Comparison of ENCODE assay signal across 8 mouse cellular contexts in the genomic region with DNA sequence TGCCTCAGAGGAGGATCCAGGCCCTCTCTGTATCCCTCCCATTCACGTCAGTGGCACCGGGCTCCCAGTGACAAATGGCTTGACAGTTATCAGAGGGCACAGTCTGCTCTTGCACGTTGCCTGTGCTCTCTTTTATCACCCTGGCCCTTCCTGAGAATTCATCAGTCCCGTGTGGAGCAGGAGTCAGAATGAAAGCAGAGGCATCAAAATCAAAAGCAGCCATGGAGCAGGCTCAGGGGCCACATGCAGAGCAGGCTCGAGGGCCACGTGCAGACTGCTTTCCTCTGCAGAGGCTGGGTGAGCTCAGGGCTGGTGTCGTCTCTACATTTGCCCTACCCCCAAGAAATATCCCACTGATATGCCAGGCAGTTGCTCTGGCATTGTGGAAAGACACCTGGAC. TPM values are rescaled to one million over a fixed set of nuclear protein-coding genes. Genes with fewer than 3 reads are reported as not detected.
DNase-seq lines count a peak whose midpoint lies in the region; ATAC-seq and TF ChIP-seq lines count a peak whose summit lies in the region.

No protein-coding gene starts in this region.

- DNase-seq in heart, adult 2 months = no peak
- DNase-seq in CH12.LX (ENCODE audit: extremely low read depth) = peak; percentile 60
- no peak for DNase-seq in embryonic facial prominence, embryonic 10.5 days (ENCODE audit: low spot score)
- no peak for DNase-seq in liver, adult 2 months (ENCODE audit: extremely low read depth, low read depth, low spot score)
- no peak for DNase-seq in cerebellum, adult 8-10 months
- no peak for DNase-seq in left cerebral cortex, adult 9 months (ENCODE audit: low spot score in 2 of 2)
- no peak for DNase-seq in forebrain, embryonic 11.5 days (ENCODE audit: low spot score)

- TF ChIP-seq CTCF in heart, adult 2 months (IDR thresholded peaks at IDR 0.05) = no peak
- TF ChIP-seq CTCF in CH12.LX (conservative IDR thresholded peaks at IDR 0.05 in 1 of 2, IDR thresholded peaks at IDR 0.05 in 1 of 2; ENCODE audit: low read depth in 2 of 2, low read length in 2 of 2) = no peak
- TF ChIP-seq CTCF in liver, adult 2 months (IDR thresholded peaks at IDR 0.05; ENCODE audit: low read depth, low read length) = no peak

- dilution Hi-C loops in CH12.LX (cut with MboI; ENCODE audit: extremely low pct_ligation_motif_present, extremely low pct_unique_long_range_greater_than_20kb, low sequenced_read_pairs) = no loop called here

- H3K9me3 ChIP-seq in heart, embryonic 14.5 days (ENCODE audit: control insufficient read depth, low read length) = no peaks in the 10 kb centered on the region
- no peaks in the 10 kb centered on the region for H3K9me3 ChIP-seq in CH12.LX (replicated peaks; ENCODE audit: low read length)
- H3K9me3 ChIP-seq in embryonic facial prominence, embryonic 10.5 days = no peaks in the 10 kb centered on the region
- H3K9me3 ChIP-seq in forebrain, embryonic 11.5 days (ENCODE audit: control insufficient read depth, low read length) = no peaks in the 10 kb centered on the region

- peaks cover 25 to 40% of the 10 kb centered on the region in 2 experiments for H3K4me1 ChIP-seq in heart, embryonic 14.5 days (ENCODE audit: control insufficient read depth in 2 of 2, insufficient read depth in 2 of 2, low read length in 2 of 2)
- peaks cover 13% of the 10 kb centered on the region for H3K4me1 ChIP-seq in heart, adult 2 months (ENCODE audit: control insufficient read depth, insufficient read depth, low read length)
- peaks cover 48 to 98% of the 10 kb centered on the region in 2 experiments for H3K4me1 ChIP-seq in CH12.LX (ENCODE audit: control insufficient read depth in 1 of 2, insufficient read depth in 2 of 2)
- H3K4me1 ChIP-seq in embryonic facial prominence, embryonic 10.5 days = peaks cover 29% of the 10 kb centered on the region
- H3K4me1 ChIP-seq in liver, adult 2 months (ENCODE audit: control insufficient read depth, insufficient read depth, low read length) = peaks cover 11% of the 10 kb centered on the region
- no peaks in the 10 kb centered on the region for H3K4me1 ChIP-seq in forebrain, embryonic 11.5 days (replicated peaks; ENCODE audit: control insufficient read depth, insufficient read depth, low read length)

- intact Hi-C loops in heart, adult 2 months (cut with DNase I) = no loop called here

- TF ChIP-seq POLR2A in heart, adult 2 months (IDR thresholded peaks at IDR 0.05; ENCODE audit: insufficient read depth, low read depth, low read length) = no peak
- TF ChIP-seq POLR2A in CH12.LX (IDR thresholded peaks at IDR 0.05; ENCODE audit: low read depth, low read length) = no peak
- TF ChIP-seq POLR2A in liver, adult 2 months (IDR thresholded peaks at IDR 0.05; ENCODE audit: extremely low read depth, insufficient read depth, low read length) = no peak

- H3K79me2 ChIP-seq in heart, adult 2 months (replicated peaks; ENCODE audit: control insufficient read depth, insufficient read depth, low read length) = no peaks in the 10 kb centered on the region
- peaks cover 4% of the 10 kb centered on the region; the same call in 1 of the 2 replicates for H3K79me2 ChIP-seq in CH12.LX (replicated peaks; ENCODE audit: control insufficient read depth, extremely low read depth, insufficient read depth, poor library complexity, severe bottlenecking)
- no peaks in the 10 kb centered on the region for H3K79me2 ChIP-seq in liver, adult 2 months (ENCODE audit: control insufficient read depth, insufficient read depth, low read length)

- H3K9ac ChIP-seq in heart, embryonic 14.5 days (ENCODE audit: low read length) = peak overlapping the region; percentile 31; the same call in 1 of the 2 replicates
- no peak overlapping the region for H3K9ac ChIP-seq in heart, adult 2 months (ENCODE audit: low read depth, low read length)
- peak overlapping the region; percentile 0; the same call in 1 of the 2 replicates for H3K9ac ChIP-seq in CH12.LX (ENCODE audit: insufficient read depth, low read depth)
- H3K9ac ChIP-seq in liver, adult 2 months (ENCODE audit: low read depth, low read length) = no peak overlapping the region
- no peak overlapping the region for H3K9ac ChIP-seq in forebrain, embryonic 11.5 days (ENCODE audit: low read length)

- H3K4me2 ChIP-seq in heart, embryonic 14.5 days (ENCODE audit: low read length) = no peak overlapping the region
- peak overlapping the region; percentile 44 for H3K4me2 ChIP-seq in CH12.LX (ENCODE audit: insufficient read depth, low read depth, poor library complexity, severe bottlenecking)
- H3K4me2 ChIP-seq in forebrain, embryonic 11.5 days (ENCODE audit: low read depth, low read length, severe bottlenecking) = no peak overlapping the region

- H3K27ac ChIP-seq in heart, embryonic 14.5 days (replicated peaks in 1 of 2; ENCODE audit: control insufficient read depth in 1 of 2, insufficient read depth in 1 of 2, low read depth in 2 of 2, low read length in 2 of 2) = peak overlapping the region; percentile 62 to 66
- no peak overlapping the region for H3K27ac ChIP-seq in heart, adult 2 months
- H3K27ac ChIP-seq in CH12.LX (ENCODE audit: insufficient read depth, low read depth) = peak overlapping the region; percentile 97
- H3K27ac ChIP-seq in embryonic facial prominence, embryonic 10.5 days (replicated peaks) = 0 out of 2 replicates have a peak overlapping the region, but pooled peaks have one; percentile 30
- peak overlapping the region; percentile 10; the same call in 1 of the 2 replicates for H3K27ac ChIP-seq in liver, adult 2 months (replicated peaks; ENCODE audit: insufficient read depth, low read depth, low read length)
- no peak overlapping the region for H3K27ac ChIP-seq in forebrain, embryonic 11.5 days (ENCODE audit: low read depth, low read length)

- peaks cover 4% of the 10 kb centered on the region; the same call in 1 of the 2 replicates for H3K36me3 ChIP-seq in heart, embryonic 14.5 days (ENCODE audit: control insufficient read depth, insufficient read depth, low read length)
- H3K36me3 ChIP-seq in heart, adult 2 months (ENCODE audit: control insufficient read depth, insufficient read depth, low read length) = peaks cover 3% of the 10 kb centered on the region
- H3K36me3 ChIP-seq in CH12.LX (replicated peaks in 1 of 2; ENCODE audit: control insufficient read depth in 1 of 2, insufficient read depth in 1 of 2, low read length in 1 of 2) = peaks cover 9 to 19% of the 10 kb centered on the region in 2 experiments
- no peaks in the 10 kb centered on the region for H3K36me3 ChIP-seq in embryonic facial prominence, embryonic 10.5 days (replicated peaks)
- no peaks in the 10 kb centered on the region for H3K36me3 ChIP-seq in liver, adult 2 months (ENCODE audit: control insufficient read depth, insufficient read depth, low read length)
- no peaks in the 10 kb centered on the region for H3K36me3 ChIP-seq in forebrain, embryonic 11.5 days (ENCODE audit: control insufficient read depth, insufficient read depth, low read length)

- no peak for TF ChIP-seq RAD21 in CH12.LX (IDR thresholded peaks at IDR 0.05; ENCODE audit: low read depth, low read length)

- H3K27me3 ChIP-seq in heart, embryonic 14.5 days (ENCODE audit: control insufficient read depth, insufficient read depth, low read length) = no peaks in the 10 kb centered on the region
- no peaks in the 10 kb centered on the region for H3K27me3 ChIP-seq in heart, adult 2 months (ENCODE audit: control insufficient read depth, insufficient read depth, low read length)
- no peaks in the 10 kb centered on the region for H3K27me3 ChIP-seq in CH12.LX (replicated peaks)
- H3K27me3 ChIP-seq in embryonic facial prominence, embryonic 10.5 days (replicated peaks; ENCODE audit: low read depth, poor library complexity, severe bottlenecking) = no peaks in the 10 kb centered on the region
- no peaks in the 10 kb centered on the region for H3K27me3 ChIP-seq in liver, adult 2 months (ENCODE audit: control insufficient read depth, insufficient read depth, low read length)
- no peaks in the 10 kb centered on the region for H3K27me3 ChIP-seq in forebrain, embryonic 11.5 days (ENCODE audit: control insufficient read depth, insufficient read depth, low read length)

- no peak for TF ChIP-seq EP300 in heart, adult 2 months (IDR thresholded peaks at IDR 0.05; ENCODE audit: insufficient read depth, low read depth, low read length)
- no peak for TF ChIP-seq EP300 in CH12.LX (IDR thresholded peaks at IDR 0.05; ENCODE audit: low read length)

- no peak for ATAC-seq in heart, embryonic 14.5 days (ENCODE audit: insufficient number of reproducible peaks, insufficient read depth, low FRiP score, low read depth)
- ATAC-seq in forebrain, embryonic 11.5 days (replicated peaks; ENCODE audit: low FRiP score) = no peak

- WGBS in heart, embryonic 14.5 days = 17% methylated on average over 7 of the region's 7 CpGs
- WGBS in heart, adult 2 months = 42% methylated on average over 7 of the region's 7 CpGs
- WGBS in embryonic facial prominence, embryonic 10.5 days = 56% methylated on average over 7 of the region's 7 CpGs
- 10% methylated on average over 7 of the region's 7 CpGs for WGBS in liver, adult 2 months
- whole genome bisulfite sequencing in forebrain, embryonic 11.5 days = 54% methylated on average over 7 of the region's 7 CpGs

- in situ Hi-C loops in CH12.LX (cut with MboI; ENCODE audit: low pct_ligation_motif_present, low pct_unique_long_range_greater_than_20kb, low sequenced_read_pairs) = loop anchor here (25.0 kb wide), 1 partner anchor 485 kb away; the partner anchor contains the start of gene Adh5

- no peak overlapping the region for H3K4me3 ChIP-seq in heart, embryonic 14.5 days (ENCODE audit: control insufficient read depth in 1 of 2, insufficient read depth in 1 of 2, low read depth in 1 of 2, low read length in 2 of 2)
- H3K4me3 ChIP-seq in heart, adult 2 months = no peak overlapping the region
- H3K4me3 ChIP-seq in CH12.LX (replicated peaks in 1 of 3; ENCODE audit: low read depth in 2 of 3, low read length in 2 of 3, poor library complexity in 1 of 3) = peak overlapping the region in 1 of 3 experiments; percentile 5
- no peak overlapping the region for H3K4me3 ChIP-seq in embryonic facial prominence, embryonic 10.5 days
- H3K4me3 ChIP-seq in liver, adult 2 months (ENCODE audit: insufficient read depth, low read depth, low read length) = no peak overlapping the region
- H3K4me3 ChIP-seq in forebrain, embryonic 11.5 days (ENCODE audit: low read depth, low read length) = no peak overlapping the region

RNA-seq across cellular contexts. Expression of gene Dapp1, which starts 29.5 kb away (rescaled TPM):
- polyA plus RNA-seq in heart, embryonic 14.5 days (2014; fragmentation: Nextera tagmentation; extraction: Ambion mirVana) = 21.3 and 22.8 TPM in 2 replicates
- total RNA-seq in heart, adult 2 months (2021) = 1 to 10 TPM; 5.0 to 6.9 TPM
- polyA plus RNA-seq in heart, adult 2 months (2012; rRNA removed) = 4.0 and 5.2 TPM in 2 replicates
- 55.5 and 63.6 TPM in 2 replicates for total RNA-seq in CH12.LX (2012; rRNA removed)
- 53.5 and 66.4 TPM in 2 replicates for total RNA-seq in CH12.LX (2014; rRNA removed)
- 62.8 and 81.7 TPM in 2 replicates for polyA plus RNA-seq in CH12.LX (2012; ENCODE audit: insufficient read length, low read depth)
- 2.1 and 2.3 TPM in 2 replicates for polyA plus RNA-seq in embryonic facial prominence, embryonic 10.5 days (2016; fragmentation: Nextera tagmentation; extraction: Ambion mirVana)
- total RNA-seq in liver, adult 2 months (2014; rRNA removed) = 1.4 and 1.6 TPM in 2 replicates
- 0.32 and 0.59 TPM in 2 replicates for polyA plus RNA-seq in liver, adult 2 months (2012; rRNA removed)
- polyA plus RNA-seq in forebrain, embryonic 11.5 days (2014; fragmentation: Nextera tagmentation; extraction: Ambion mirVana) = 4.8 and 6.9 TPM in 2 replicates

RNA-seq across cellular contexts. Expression of gene Lamtor3, which starts 33.5 kb away (rescaled TPM):
- polyA plus RNA-seq in heart, embryonic 14.5 days (2014; fragmentation: Nextera tagmentation; extraction: Ambion mirVana) = 103 and 116 TPM in 2 replicates
- total RNA-seq in heart, adult 2 months (2021) = 100 to 1,000 TPM in 1 of 2 experiments, 10 to 100 TPM in 1; 88.9 to 107 TPM
- polyA plus RNA-seq in heart, adult 2 months (2012; rRNA removed) = 48.7 and 77.2 TPM in 2 replicates
- 146 and 169 TPM in 2 replicates for total RNA-seq in CH12.LX (2012; rRNA removed)
- 245 and 260 TPM in 2 replicates for total RNA-seq in CH12.LX (2014; rRNA removed)
- 147 and 155 TPM in 2 replicates for polyA plus RNA-seq in CH12.LX (2012; ENCODE audit: insufficient read length, low read depth)
- 86.7 and 88.8 TPM in 2 replicates for polyA plus RNA-seq in embryonic facial prominence, embryonic 10.5 days (2016; fragmentation: Nextera tagmentation; extraction: Ambion mirVana)
- 24.5 and 26.8 TPM in 2 replicates for total RNA-seq in liver, adult 2 months (2014; rRNA removed)
- 10.8 and 11.1 TPM in 2 replicates for polyA plus RNA-seq in liver, adult 2 months (2012; rRNA removed)
- 102 and 107 TPM in 2 replicates for polyA plus RNA-seq in forebrain, embryonic 11.5 days (2014; fragmentation: Nextera tagmentation; extraction: Ambion mirVana)

Comparison
In these comparisons a context has a peak if more than half of its experiments do, and no peak if none do; other contexts are left out.
1. H3K27ac ChIP-seq: peak in heart, embryonic 14.5 days (2 of 2), CH12.LX (single experiment), embryonic facial prominence, embryonic 10.5 days (single experiment) and liver, adult 2 months (single experiment); none in heart, adult 2 months (single experiment) and forebrain, embryonic 11.5 days (single experiment).
2. H3K9ac ChIP-seq: peak in heart, embryonic 14.5 days (single experiment) and CH12.LX (single experiment); none in heart, adult 2 months (single experiment), liver, adult 2 months (single experiment) and forebrain, embryonic 11.5 days (single experiment).